Mouse (Mus musculus): ENCODE data around the gene Gm45808. TPM values are rescaled to one million over a fixed set of nuclear protein-coding genes. Genes with fewer than 3 reads are reported as not detected.
A peak's percentile ranks its signal among the peaks of the same experiment; 100 is the strongest.
"Not testable (repeated sequence)": the region's sequence is repeated elsewhere in the genome, so short reads cannot be mapped to it uniquely, and the experiment has no call there.

Gm45808 gene
- polyA plus RNA-seq, 1 experiment from 2014 or later, result not detected

- H3K9ac ChIP-seq (ENCODE audit: low read depth, low read length), result peak overlapping the region; percentile 73
Measured at GRCm38 (mm10) chr7:45523678-45524170, 37.1 kb upstream of the Gm45808 start.

GRCm38 (mm10) chr7:45522957-45523676 lies 36.5 kb upstream of the Gm45808 start:
- Histone ChIP-seq H3K4me2 (peak overlapping the region; percentile 64), H3K4me1 (ENCODE audit: control insufficient read depth, insufficient read depth, low read length) (peaks cover 14% of the 10 kb centered on the region), H3K27ac (ENCODE audit: low read depth, low read length) (peak overlapping the region; percentile 23), H3K9me3 (replicated peaks; ENCODE audit: control insufficient read depth, low read length) (no peaks in the 10 kb centered on the region), H3K4me3 (ENCODE audit: low read depth, low read length) (peak overlapping the region; percentile 57), H3K27me3 (ENCODE audit: control insufficient read depth, insufficient read depth, low read length) (no peaks in the 10 kb centered on the region), H3K9ac (ENCODE audit: low read depth, low read length) (peak overlapping the region; percentile 73), H3K36me3 (ENCODE audit: control insufficient read depth, insufficient read depth, low read length) (no peaks in the 10 kb centered on the region)
- 58% methylated on average over 18 of the region's 18 CpGs for WGBS (ENCODE audit: insufficient replicate concordance)
- no peak for ATAC-seq (replicated peaks; ENCODE audit: insufficient number of reproducible peaks, low FRiP score, low TSS enrichment)

More at GRCm38 (mm10) chr7:45523678-45524170, 37.1 kb upstream of the Gm45808 start:
- H3K4me3 ChIP-seq (ENCODE audit: low read depth, low read length), result peak overlapping the region; percentile 57
- no peaks in the 10 kb centered on the region for H3K9me3 ChIP-seq (replicated peaks; ENCODE audit: control insufficient read depth, low read length)
- WGBS (ENCODE audit: insufficient replicate concordance), result 71% methylated on average over 13 of the region's 13 CpGs
- H3K4me1 ChIP-seq (ENCODE audit: control insufficient read depth, insufficient read depth, low read length), result peaks cover 14% of the 10 kb centered on the region
- H3K27ac ChIP-seq (ENCODE audit: low read depth, low read length), result peak overlapping the region; percentile 23
- peak overlapping the region; percentile 64 for H3K4me2 ChIP-seq
- no peaks in the 10 kb centered on the region for H3K27me3 ChIP-seq (ENCODE audit: control insufficient read depth, insufficient read depth, low read length)
- no peaks in the 10 kb centered on the region for H3K36me3 ChIP-seq (ENCODE audit: control insufficient read depth, insufficient read depth, low read length)
- no peak for ATAC-seq (replicated peaks; ENCODE audit: insufficient number of reproducible peaks, low FRiP score, low TSS enrichment)

GRCm38 (mm10) chr7:45522194-45522752 lies 35.7 kb upstream of the Gm45808 start:
- 53% methylated on average over 16 of the region's 16 CpGs for WGBS (ENCODE audit: insufficient replicate concordance)
- Histone ChIP-seq H3K9me3 (replicated peaks; ENCODE audit: control insufficient read depth, low read length) (no peaks in the 10 kb centered on the region), H3K36me3 (ENCODE audit: control insufficient read depth, insufficient read depth, low read length) (no peaks in the 10 kb centered on the region), H3K27ac (ENCODE audit: low read depth, low read length) (no peak overlapping the region), H3K27me3 (ENCODE audit: control insufficient read depth, insufficient read depth, low read length) (no peaks in the 10 kb centered on the region), H3K4me1 (ENCODE audit: control insufficient read depth, insufficient read depth, low read length) (peaks cover 14% of the 10 kb centered on the region), H3K9ac (ENCODE audit: low read depth, low read length) (peak overlapping the region; percentile 80), H3K4me3 (ENCODE audit: low read depth, low read length) (peak overlapping the region; percentile 57), H3K4me2 (peak overlapping the region; percentile 64)
- ATAC-seq (replicated peaks; ENCODE audit: insufficient number of reproducible peaks, low FRiP score, low TSS enrichment), result no peak

- peaks cover 14% of the 10 kb centered on the region for H3K4me1 ChIP-seq (ENCODE audit: control insufficient read depth, insufficient read depth, low read length)
- under 1% methylated on average over 28 of the region's 28 CpGs for WGBS (ENCODE audit: insufficient replicate concordance)
- H3K27ac ChIP-seq (ENCODE audit: low read depth, low read length), result peak overlapping the region; percentile 82
- H3K27me3 ChIP-seq (ENCODE audit: control insufficient read depth, insufficient read depth, low read length), result no peaks in the 10 kb centered on the region
- no peaks in the 10 kb centered on the region for H3K9me3 ChIP-seq (replicated peaks; ENCODE audit: control insufficient read depth, low read length)
- peak overlapping the region; percentile 64 for H3K4me2 ChIP-seq
- no peaks in the 10 kb centered on the region for H3K36me3 ChIP-seq (ENCODE audit: control insufficient read depth, insufficient read depth, low read length)
- H3K4me3 ChIP-seq (ENCODE audit: low read depth, low read length), result peak overlapping the region; percentile 57
- ATAC-seq (replicated peaks; ENCODE audit: insufficient number of reproducible peaks, low FRiP score, low TSS enrichment), result no peak
- peak overlapping the region; percentile 80 for H3K9ac ChIP-seq (ENCODE audit: low read depth, low read length)
Measured at GRCm38 (mm10) chr7:45521728-45522184, 35.1 kb upstream of the Gm45808 start.

- no peak overlapping the region for H3K4me2 ChIP-seq
- H3K36me3 ChIP-seq (ENCODE audit: control insufficient read depth, insufficient read depth, low read length), result no peaks in the 10 kb centered on the region
- H3K9ac ChIP-seq (ENCODE audit: low read depth, low read length), result no peak overlapping the region
- no peak overlapping the region for H3K27ac ChIP-seq (ENCODE audit: low read depth, low read length)
- no peak for ATAC-seq (replicated peaks; ENCODE audit: insufficient number of reproducible peaks, low FRiP score, low TSS enrichment)
- H3K4me3 ChIP-seq (ENCODE audit: low read depth, low read length), result no peak overlapping the region
- H3K4me1 ChIP-seq (ENCODE audit: control insufficient read depth, insufficient read depth, low read length), result peaks cover 18% of the 10 kb centered on the region
- no peaks in the 10 kb centered on the region for H3K27me3 ChIP-seq (ENCODE audit: control insufficient read depth, insufficient read depth, low read length)
- no peaks in the 10 kb centered on the region for H3K9me3 ChIP-seq (replicated peaks; ENCODE audit: control insufficient read depth, low read length)
- 90% methylated on average over 7 of the region's 7 CpGs for WGBS (ENCODE audit: insufficient replicate concordance)
Measured at GRCm38 (mm10) chr7:45520605-45521004, 34.0 kb upstream of the Gm45808 start.

- H3K9ac ChIP-seq (ENCODE audit: low read depth, low read length), result no peak overlapping the region
- no peak overlapping the region for H3K4me3 ChIP-seq (ENCODE audit: low read depth, low read length)
- no peak overlapping the region for H3K4me2 ChIP-seq
- peaks cover 12% of the 10 kb centered on the region for H3K4me1 ChIP-seq (ENCODE audit: control insufficient read depth, insufficient read depth, low read length)
- 71% methylated on average over 8 of the region's 8 CpGs for WGBS (ENCODE audit: insufficient replicate concordance)
- H3K36me3 ChIP-seq (ENCODE audit: control insufficient read depth, insufficient read depth, low read length), result no peaks in the 10 kb centered on the region
- no peak for ATAC-seq (replicated peaks; ENCODE audit: insufficient number of reproducible peaks, low FRiP score, low TSS enrichment)
- H3K9me3 ChIP-seq (replicated peaks; ENCODE audit: control insufficient read depth, low read length), result no peaks in the 10 kb centered on the region
- H3K27ac ChIP-seq (ENCODE audit: low read depth, low read length), result no peak overlapping the region
- no peaks in the 10 kb centered on the region for H3K27me3 ChIP-seq (ENCODE audit: control insufficient read depth, insufficient read depth, low read length)
Measured at GRCm38 (mm10) chr7:45519345-45520120, 32.9 kb upstream of the Gm45808 start.

GRCm38 (mm10) chr7:45518618-45519017 lies 32.0 kb upstream of the Gm45808 start:
- no peaks in the 10 kb centered on the region for H3K27me3 ChIP-seq (ENCODE audit: control insufficient read depth, insufficient read depth, low read length)
- no peak overlapping the region for H3K27ac ChIP-seq (ENCODE audit: low read depth, low read length)
- no peak overlapping the region for H3K9ac ChIP-seq (ENCODE audit: low read depth, low read length)
- peaks cover 10% of the 10 kb centered on the region for H3K4me1 ChIP-seq (ENCODE audit: control insufficient read depth, insufficient read depth, low read length)
- 93% methylated on average over 16 of the region's 16 CpGs for WGBS (ENCODE audit: insufficient replicate concordance)
- ATAC-seq (replicated peaks; ENCODE audit: insufficient number of reproducible peaks, low FRiP score, low TSS enrichment), result no peak
- no peaks in the 10 kb centered on the region for H3K36me3 ChIP-seq (ENCODE audit: control insufficient read depth, insufficient read depth, low read length)
- H3K9me3 ChIP-seq (replicated peaks; ENCODE audit: control insufficient read depth, low read length), result no peaks in the 10 kb centered on the region
- no peak overlapping the region for H3K4me3 ChIP-seq (ENCODE audit: low read depth, low read length)
- H3K4me2 ChIP-seq, result no peak overlapping the region

GRCm38 (mm10) chr7:45516846-45517245 lies 30.2 kb upstream of the Gm45808 start:
- not testable (repeated sequence) for H3K9ac ChIP-seq (ENCODE audit: low read depth, low read length); H3K36me3 ChIP-seq (ENCODE audit: control insufficient read depth, insufficient read depth, low read length); H3K4me3 ChIP-seq (ENCODE audit: low read depth, low read length); H3K4me2 ChIP-seq; ATAC-seq (replicated peaks; ENCODE audit: insufficient number of reproducible peaks, low FRiP score, low TSS enrichment); H3K9me3 ChIP-seq (replicated peaks; ENCODE audit: control insufficient read depth, low read length); H3K4me1 ChIP-seq (ENCODE audit: control insufficient read depth, insufficient read depth, low read length); H3K27ac ChIP-seq (ENCODE audit: low read depth, low read length); H3K27me3 ChIP-seq (ENCODE audit: control insufficient read depth, insufficient read depth, low read length)
- 67% methylated on average over 5 of the region's 5 CpGs for WGBS (ENCODE audit: insufficient replicate concordance)

All from heart, embryonic 11.5 days (tissue).